Mouse (Mus musculus) hindbrain, embryonic 13.5 days (tissue): ENCODE measurements around the gene Kank2. TPM values are rescaled to one million over a fixed set of nuclear protein-coding genes. Genes with fewer than 3 reads are reported as not detected.

Experiments used
- ATAC-seq: fragments of 200-750 bp; cut with Nextera tagmentation; 2 replicates; pipeline ENCODE4 v1.8.0; 2017; ENCODE audit warnings: moderate TSS enrichment; ENCODE audit not compliant: low FRiP score
- H3K27ac ChIP-seq: fragments of 300-500 bp; sonication (generic); 2 replicates; pipeline ENCODE4 v1.5.1; 2015; ENCODE audit warnings: inconsistent platforms, mild to moderate bottlenecking, moderate library complexity
- H3K27me3 ChIP-seq: fragments of 300-500 bp; sonication (generic); 2 replicates; pipeline ENCODE4 v1.6.1; 2015; ENCODE audit warnings: mild to moderate bottlenecking, inconsistent platforms
- H3K36me3 ChIP-seq: fragments of 300-500 bp; sonication (generic); 2 replicates; pipeline ENCODE4 v1.6.1; 2015; ENCODE audit warnings: mild to moderate bottlenecking, inconsistent platforms
- H3K4me1 ChIP-seq: fragments of 300-500 bp; sonication (generic); replicated peaks from 2 replicates; pipeline ENCODE4 v1.6.1; 2015; ENCODE audit warnings: inconsistent platforms
- H3K4me2 ChIP-seq: fragments of 300-500 bp; sonication (generic); 2 replicates; pipeline ENCODE4 v1.6.1; 2015; ENCODE audit warnings: inconsistent platforms, mild to moderate bottlenecking, moderate library complexity
- H3K4me3 ChIP-seq: fragments of 300-500 bp; sonication (generic); 2 replicates; pipeline ENCODE4 v1.5.1; 2015; ENCODE audit warnings: mild to moderate bottlenecking, inconsistent platforms
- H3K9ac ChIP-seq: fragments of 300-500 bp; sonication (generic); 2 replicates; pipeline ENCODE4 v1.6.1; 2015; ENCODE audit warnings: mild to moderate bottlenecking, inconsistent platforms
- H3K9me3 ChIP-seq: fragments of 300-500 bp; sonication (generic); 2 replicates; pipeline ENCODE4 v1.6.1; 2016; ENCODE audit warnings: inconsistent platforms
- WGBS: fragments of 180-500 bp; shearing (Covaris S2); methylation state at CpG from one replicate; pipeline ENCODE4 v1.1.7; 2015; 5-methylcytosine and 5-hydroxymethylcytosine counted together
- polyA plus RNA-seq: library from polyadenylated mRNA; unstranded; fragments of >200 nt; fragmentation: Nextera tagmentation; extraction: Ambion mirVana; gene quantifications from 2 replicates; pipeline ENCODE4 v1.2.1, GENCODE M21; 2015

Kank2 gene
- 4.7 and 5.0 TPM in 2 replicates for polyA plus RNA-seq

DNA sequence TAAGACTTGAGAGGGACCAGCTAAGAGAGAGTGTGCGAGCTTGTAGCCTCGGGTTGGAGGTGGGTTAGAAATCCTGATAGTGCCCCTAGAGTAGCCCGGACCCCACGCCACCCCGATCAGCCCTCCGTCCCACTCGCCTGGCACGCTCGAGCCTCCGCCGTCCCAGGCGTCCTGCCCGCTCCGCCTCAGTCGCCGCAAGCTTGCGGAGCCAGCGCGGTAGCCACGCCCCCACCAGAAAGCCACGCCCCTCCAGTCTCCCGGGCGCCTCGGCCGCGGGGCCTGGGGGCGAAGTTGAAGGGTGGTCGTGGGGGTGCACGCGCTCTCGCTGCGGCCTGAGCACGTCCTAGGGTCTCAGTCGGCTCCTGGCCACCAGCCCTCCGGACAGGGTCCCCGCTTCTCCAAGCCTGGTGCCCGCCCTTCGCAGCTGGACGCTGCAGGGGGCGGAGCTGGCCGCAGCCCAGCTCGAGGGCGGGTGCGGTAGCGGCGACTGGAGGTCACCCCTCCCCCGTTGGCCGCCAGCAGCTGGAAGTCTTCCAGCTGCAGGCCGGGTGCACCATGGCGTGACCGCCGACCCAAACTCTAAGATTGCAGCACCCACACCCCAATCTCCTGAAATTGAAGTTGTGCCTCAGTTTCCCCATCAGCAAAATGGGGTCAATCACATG is at the start of gene Kank2:
Gene Kank2, minus strand, starts transcription at position 400 of the 665 bp plus-strand sequence.
- Histone ChIP-seq H3K27me3 (peaks cover 9% of the 10 kb centered on the region; the same call in 1 of the 2 replicates), H3K9me3 (no peaks in the 10 kb centered on the region), H3K27ac (peak within 1 kb of the TSS; percentile 70), H3K4me1 (peaks cover 28% of the 10 kb centered on the region), H3K9ac (peak within 1 kb of the TSS; percentile 73), H3K36me3 (no peaks in the 10 kb centered on the region), H3K4me3 (peak within 1 kb of the TSS; percentile 64), H3K4me2 (peak within 1 kb of the TSS; percentile 81)
- ATAC-seq: peak; percentile 59
- WGBS: under 1% methylated on average over 51 of the region's 52 CpGs

- Histone ChIP-seq H3K4me2 (no peak overlapping the region), H3K27ac (peak overlapping the region; percentile 52)
Measured at GRCm38 (mm10) chr9:21847926-21848325, 49.4 kb upstream of the Kank2 start.

GRCm38 (mm10) chr9:21847425-21847824 is 48.9 kb upstream of the Kank2 start:
- 0 out of 2 replicates have a peak, but pooled peaks cover 3% of the 10 kb centered on the region for H3K27me3 ChIP-seq
- H3K4me2 ChIP-seq: 0 out of 2 replicates have a peak overlapping the region, but pooled peaks have one; percentile 31
- peaks cover 25% of the 10 kb centered on the region for H3K4me1 ChIP-seq
- ATAC-seq: no peak
- H3K9me3 ChIP-seq: no peaks in the 10 kb centered on the region
- H3K9ac ChIP-seq: 0 out of 2 replicates have a peak overlapping the region, but pooled peaks have one; percentile 35
- H3K4me3 ChIP-seq: no peak overlapping the region
- no peaks in the 10 kb centered on the region for H3K36me3 ChIP-seq
- WGBS: 29% methylated on average over 3 of the region's 3 CpGs
- H3K27ac ChIP-seq: peak overlapping the region; percentile 52; the same call in 1 of the 2 replicates

More at GRCm38 (mm10) chr9:21847926-21848325, 49.4 kb upstream of the Kank2 start:
- H3K9ac ChIP-seq: peak overlapping the region; percentile 35; the same call in 1 of the 2 replicates
- no peaks in the 10 kb centered on the region for H3K9me3 ChIP-seq
- no peaks in the 10 kb centered on the region for H3K36me3 ChIP-seq
- no peak overlapping the region for H3K4me3 ChIP-seq
- WGBS: 30% methylated on average over 10 of the region's 10 CpGs
- ATAC-seq: no peak
- peaks cover 30% of the 10 kb centered on the region for H3K4me1 ChIP-seq
- H3K27me3 ChIP-seq: 0 out of 2 replicates have a peak, but pooled peaks cover 3% of the 10 kb centered on the region

DNA sequence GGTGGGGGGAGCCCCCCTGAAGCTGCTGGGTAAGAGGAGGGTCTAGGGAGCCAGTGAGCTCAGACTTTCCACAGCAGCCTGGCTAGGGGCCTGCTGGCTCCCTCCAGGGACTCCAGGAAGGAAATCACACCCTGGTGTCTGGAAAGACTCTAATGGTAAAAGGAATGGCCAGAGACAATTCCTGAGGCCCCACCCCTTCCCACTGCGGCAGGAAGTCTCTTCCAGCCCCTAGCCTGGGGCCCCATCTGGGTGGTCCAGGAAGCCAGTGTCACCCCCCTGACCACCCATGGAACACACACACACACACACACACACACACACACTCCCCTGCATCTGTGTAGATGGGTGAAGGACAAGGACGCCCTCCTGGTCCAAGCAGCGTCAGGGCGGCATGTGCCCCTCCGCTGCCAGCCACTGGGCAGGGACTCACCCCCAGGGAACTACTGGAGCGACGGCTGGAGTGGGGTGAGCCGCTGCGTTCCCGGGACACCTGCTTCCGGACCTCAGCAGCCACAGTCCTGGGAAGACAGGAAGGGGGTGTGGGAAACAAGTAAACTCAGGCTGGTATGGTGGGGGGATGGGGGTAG is 48.3 kb upstream of the Kank2 start:
- peaks cover 20% of the 10 kb centered on the region for H3K4me1 ChIP-seq
- 19% methylated on average over 11 of the region's 11 CpGs for WGBS
- H3K36me3 ChIP-seq: no peaks in the 10 kb centered on the region
- ATAC-seq: no peak
- peak overlapping the region; percentile 31 for H3K4me2 ChIP-seq
- no peak overlapping the region for H3K4me3 ChIP-seq
- H3K9ac ChIP-seq: peak overlapping the region; percentile 58; the same call in 1 of the 2 replicates
- H3K27me3 ChIP-seq: no peaks in the 10 kb centered on the region
- peak overlapping the region; percentile 52; the same call in 1 of the 2 replicates for H3K27ac ChIP-seq
- H3K9me3 ChIP-seq: no peaks in the 10 kb centered on the region

- no peak overlapping the region for H3K4me3 ChIP-seq
- H3K9me3 ChIP-seq: no peaks in the 10 kb centered on the region
- no peak overlapping the region for H3K9ac ChIP-seq
- H3K27ac ChIP-seq: no peak overlapping the region
- ATAC-seq: no peak
- H3K36me3 ChIP-seq: no peaks in the 10 kb centered on the region
- no peak overlapping the region for H3K4me2 ChIP-seq
- peaks cover 20% of the 10 kb centered on the region for H3K4me1 ChIP-seq
- WGBS: 60% methylated on average over 14 of the region's 14 CpGs
- no peaks in the 10 kb centered on the region for H3K27me3 ChIP-seq
Measured at GRCm38 (mm10) chr9:21845381-21846080, 47.0 kb upstream of the Kank2 start.

DNA sequence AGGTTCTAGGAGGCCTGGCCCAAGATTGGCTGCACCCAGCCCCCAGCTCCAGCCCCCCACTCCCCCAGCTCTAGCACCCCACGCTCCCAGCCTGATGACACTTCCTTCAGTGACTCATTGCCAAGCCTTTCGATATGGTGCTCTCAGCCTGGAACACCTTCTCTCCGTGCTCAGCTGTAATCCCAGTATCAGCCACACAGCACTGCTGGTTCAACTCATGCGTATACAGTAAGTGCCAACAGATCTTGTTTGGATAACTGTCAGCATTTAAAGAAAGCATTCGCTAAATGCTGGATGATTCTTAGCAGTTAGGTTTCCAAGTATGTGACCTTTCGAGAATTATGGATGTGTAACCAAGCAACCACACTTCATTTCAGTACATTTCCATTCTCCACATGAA is 44.5 kb upstream of the Kank2 start:
- no peak overlapping the region for H3K4me2 ChIP-seq
- no peak overlapping the region; the same call in 1 of the 2 replicates for H3K9ac ChIP-seq
- no peaks in the 10 kb centered on the region for H3K36me3 ChIP-seq
- no peaks in the 10 kb centered on the region for H3K9me3 ChIP-seq
- peaks cover 16% of the 10 kb centered on the region for H3K4me1 ChIP-seq
- ATAC-seq: no peak
- H3K27me3 ChIP-seq: no peaks in the 10 kb centered on the region
- WGBS: 83% methylated on average over 6 of the region's 6 CpGs
- no peak overlapping the region for H3K4me3 ChIP-seq
- no peak overlapping the region for H3K27ac ChIP-seq

- no peak overlapping the region for H3K9ac ChIP-seq
- no peaks in the 10 kb centered on the region for H3K9me3 ChIP-seq
- 65% methylated on average over 5 of the region's 5 CpGs for WGBS
- no peaks in the 10 kb centered on the region for H3K36me3 ChIP-seq
- no peak for ATAC-seq
- H3K4me3 ChIP-seq: no peak overlapping the region
- H3K27ac ChIP-seq: no peak overlapping the region; the same call in 1 of the 2 replicates
- H3K27me3 ChIP-seq: no peaks in the 10 kb centered on the region
- H3K4me2 ChIP-seq: no peak overlapping the region
- H3K4me1 ChIP-seq: peaks cover 9% of the 10 kb centered on the region
Measured at GRCm38 (mm10) chr9:21842391-21842790, 43.8 kb upstream of the Kank2 start.

DNA sequence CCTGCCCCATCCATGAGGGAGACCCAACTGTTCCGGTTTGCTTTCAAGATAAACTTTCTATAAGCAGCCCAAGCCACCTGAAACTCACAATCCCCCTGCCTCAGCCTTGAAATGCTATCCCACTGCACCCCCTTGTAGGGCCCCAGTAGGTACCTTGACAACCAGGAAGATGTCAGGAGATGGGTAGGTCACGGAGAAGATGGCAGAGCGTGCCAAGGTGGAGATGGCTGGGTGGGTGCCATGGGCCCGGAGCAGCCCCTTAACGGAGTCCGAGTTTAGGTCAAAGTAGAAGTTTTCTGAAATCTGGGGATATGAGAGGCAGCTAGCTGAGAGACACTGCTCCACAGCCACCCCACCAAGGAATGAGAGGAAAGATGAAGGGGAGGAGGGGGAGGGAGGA is 42.8 kb upstream of the Kank2 start:
- 96% methylated on average over 6 of the region's 6 CpGs for WGBS
- no peak overlapping the region for H3K4me2 ChIP-seq

GRCm38 (mm10) chr9:21840115-21840787 is 41.7 kb upstream of the Kank2 start:
- ATAC-seq: 0 out of 2 replicates have a peak, but pooled peaks have one; percentile 27
- WGBS: 63% methylated on average over 8 of the region's 8 CpGs
- 0 out of 2 replicates have a peak, but pooled peaks cover 3% of the 10 kb centered on the region for H3K36me3 ChIP-seq

More for the DNA sequence above, 42.8 kb upstream of the Kank2 start:
- Histone ChIP-seq H3K36me3 (0 out of 2 replicates have a peak, but pooled peaks cover 3% of the 10 kb centered on the region), H3K4me3 (no peak overlapping the region), H3K27me3 (no peaks in the 10 kb centered on the region), H3K4me1 (no peaks in the 10 kb centered on the region), H3K27ac (no peak overlapping the region), H3K9me3 (no peaks in the 10 kb centered on the region), H3K9ac (no peak overlapping the region)
- ATAC-seq: no peak

GRCm38 (mm10) chr9:21837690-21838089 is 39.1 kb upstream of the Kank2 start:
- no peaks in the 10 kb centered on the region for H3K4me1 ChIP-seq
- H3K9ac ChIP-seq: no peak overlapping the region
- H3K36me3 ChIP-seq: 0 out of 2 replicates have a peak, but pooled peaks cover 3% of the 10 kb centered on the region
- 99% methylated on average over 2 of the region's 2 CpGs for WGBS
- H3K27ac ChIP-seq: no peak overlapping the region
- no peaks in the 10 kb centered on the region for H3K9me3 ChIP-seq
- no peaks in the 10 kb centered on the region for H3K27me3 ChIP-seq
- H3K4me3 ChIP-seq: no peak overlapping the region
- ATAC-seq: no peak
- no peak overlapping the region for H3K4me2 ChIP-seq

More at GRCm38 (mm10) chr9:21840115-21840787, 41.7 kb upstream of the Kank2 start:
- Histone ChIP-seq H3K9me3 (no peaks in the 10 kb centered on the region), H3K4me3 (no peak overlapping the region), H3K27ac (no peak overlapping the region), H3K4me2 (no peak overlapping the region), H3K27me3 (no peaks in the 10 kb centered on the region), H3K4me1 (no peaks in the 10 kb centered on the region), H3K9ac (no peak overlapping the region)

DNA sequence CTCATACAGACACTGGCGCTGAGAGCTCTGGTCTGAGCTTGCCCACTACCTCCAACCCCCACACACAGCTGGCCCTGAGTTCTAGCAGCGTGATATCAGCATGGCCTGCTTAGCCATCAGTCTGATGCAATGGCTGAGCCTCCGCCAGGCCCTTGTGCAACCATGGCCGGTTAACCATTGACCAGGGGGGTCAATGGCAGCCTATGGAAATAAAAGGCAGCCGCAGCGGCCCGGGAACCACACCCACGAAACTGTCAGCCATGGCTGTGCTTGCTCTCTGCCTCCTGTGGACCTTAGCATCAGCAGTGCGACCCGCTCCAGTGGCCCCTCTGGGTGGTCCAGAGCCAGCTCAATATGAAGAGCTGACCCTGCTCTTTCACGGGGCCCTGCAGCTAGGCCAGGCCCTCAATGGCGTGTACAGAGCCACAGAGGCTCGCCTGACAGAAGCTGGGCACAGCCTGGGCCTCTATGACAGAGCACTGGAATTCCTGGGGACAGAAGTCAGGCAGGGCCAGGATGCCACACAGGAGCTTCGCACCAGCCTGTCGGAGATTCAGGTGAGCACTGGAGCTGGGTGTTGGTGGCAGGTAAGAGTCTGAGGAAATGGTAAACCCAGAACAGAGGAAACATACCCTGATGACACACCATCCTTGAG is 36.8 kb upstream of the Kank2 start, which contains the start of gene Angptl8:
Gene Angptl8, plus strand, starts transcription at position 253 of the 655 bp plus-strand sequence.
- 0 out of 2 replicates have a peak within 1 kb of the TSS, but pooled peaks have one; percentile 4 for H3K9ac ChIP-seq
- WGBS: 61% methylated on average over 15 of the region's 15 CpGs
- no peak for ATAC-seq
- H3K4me3 ChIP-seq: no peak within 1 kb of the TSS
- H3K36me3 ChIP-seq: 0 out of 2 replicates have a peak, but pooled peaks cover 3% of the 10 kb centered on the region
- H3K27me3 ChIP-seq: no peaks in the 10 kb centered on the region
- no peak within 1 kb of the TSS for H3K4me2 ChIP-seq
- no peaks in the 10 kb centered on the region for H3K9me3 ChIP-seq
- no peak within 1 kb of the TSS for H3K27ac ChIP-seq
- H3K4me1 ChIP-seq: no peaks in the 10 kb centered on the region
